Mouse (Mus musculus) CH12.LX (cell line): Measurements from ENCODE around the gene Atn1.

Experiments used
- CHD1 ChIP-seq: IDR thresholded peaks from 2 replicates; pipeline ENCODE4 v1.6.1; 2012; ENCODE audit warnings: low read depth, low read length, improper control_type of control experiment, inconsistent platforms
- CTCF ChIP-seq, 2 experiments: IDR thresholded peaks in 1 of 2; conservative IDR thresholded peaks in 1 of 2; 2 replicates each; pipeline ENCODE4 v1.5.1; 2011 to 2012; ENCODE audit warnings: low read depth in 2 of 2, low read length in 2 of 2, improper control_type of control experiment in 1 of 2, inconsistent platforms in 1 of 2, mild to moderate bottlenecking in 1 of 2, moderate library complexity in 1 of 2
- GABPA ChIP-seq: IDR thresholded peaks from 2 replicates; pipeline ENCODE4 v1.6.1; 2012; ENCODE audit warnings: low read depth, low read length, improper control_type of control experiment, inconsistent platforms; ENCODE audit not compliant: insufficient replicate concordance
- MAZ ChIP-seq: IDR thresholded peaks from 2 replicates; pipeline ENCODE4 v1.6.1; 2012; ENCODE audit warnings: low read depth, mild to moderate bottlenecking, inconsistent platforms, low read length, improper control_type of control experiment, moderate library complexity
- POLR2A ChIP-seq: IDR thresholded peaks from 2 replicates; pipeline ENCODE4 v1.6.1; 2011; ENCODE audit warnings: low read depth, mild to moderate bottlenecking, improper control_type of control experiment, low read length
- SIN3A ChIP-seq: IDR thresholded peaks from 2 replicates; pipeline ENCODE4 v1.6.1; 2012; ENCODE audit warnings: low read length, improper control_type of control experiment, inconsistent platforms
- UBTF ChIP-seq: IDR thresholded peaks from 2 replicates; pipeline ENCODE4 v1.6.1; 2012; ENCODE audit warnings: low read depth, mild to moderate bottlenecking, inconsistent platforms, low read length, improper control_type of control experiment, moderate library complexity
- USF2 ChIP-seq: conservative IDR thresholded peaks from 2 replicates; pipeline ENCODE4 v1.6.1; 2011; ENCODE audit warnings: low read depth, low read length, improper control_type of control experiment
- ZKSCAN1 ChIP-seq: IDR thresholded peaks from 2 replicates; pipeline ENCODE4 v1.6.1; 2012; ENCODE audit warnings: low read depth, inconsistent platforms, low read length, improper control_type of control experiment, borderline replicate concordance

- TF ChIP-seq POLR2A: peak; percentile 67
- no peak for TF ChIP-seq CTCF (conservative IDR thresholded peaks at IDR 0.05 in 1 of 2, IDR thresholded peaks at IDR 0.05 in 1 of 2; ENCODE audit: low read depth in 2 of 2, low read length in 2 of 2)
- no peak for TF ChIP-seq USF2
- no peak for TF ChIP-seq CHD1
- TF ChIP-seq UBTF: no peak
- peak; percentile 87; the same call in 1 of the 2 replicates for TF ChIP-seq MAZ
- no peak for TF ChIP-seq ZKSCAN1
- TF ChIP-seq GABPA: no peak
- peak; percentile 66 for TF ChIP-seq SIN3A
These were observed 35.4 kb downstream of the Atn1 start for GRCm38 (mm10) chr6:124720904-124721303.
